Mouse (Mus musculus) C2C12 (cell line): ENCODE data around the gene 4933416C03Rik.

Experiments
- CEBPB ChIP-seq: IDR thresholded peaks from one replicate; pipeline ENCODE4 v1.6.1; 2011; ENCODE audit warnings: low read depth, mild to moderate bottlenecking, control low read depth, moderate library complexity
- CTCF ChIP-seq: IDR thresholded peaks from one replicate; pipeline ENCODE4 v1.5.1; 2011; ENCODE audit not compliant: control insufficient read depth, insufficient read depth, insufficient read length
- MAX ChIP-seq: IDR thresholded peaks from one replicate; pipeline ENCODE4 v1.6.1; 2011; ENCODE audit warnings: mild to moderate bottlenecking, control low read depth
- MYOG ChIP-seq: IDR thresholded peaks from one replicate; pipeline ENCODE4 v1.6.1; 2011; ENCODE audit not compliant: control insufficient read depth, insufficient read length; ENCODE audit errors: extremely low read depth
- USF1 ChIP-seq: IDR thresholded peaks from one replicate; pipeline ENCODE4 v1.6.1; 2011; ENCODE audit warnings: low read depth, mild to moderate bottlenecking, control low read depth, moderate library complexity

DNA sequence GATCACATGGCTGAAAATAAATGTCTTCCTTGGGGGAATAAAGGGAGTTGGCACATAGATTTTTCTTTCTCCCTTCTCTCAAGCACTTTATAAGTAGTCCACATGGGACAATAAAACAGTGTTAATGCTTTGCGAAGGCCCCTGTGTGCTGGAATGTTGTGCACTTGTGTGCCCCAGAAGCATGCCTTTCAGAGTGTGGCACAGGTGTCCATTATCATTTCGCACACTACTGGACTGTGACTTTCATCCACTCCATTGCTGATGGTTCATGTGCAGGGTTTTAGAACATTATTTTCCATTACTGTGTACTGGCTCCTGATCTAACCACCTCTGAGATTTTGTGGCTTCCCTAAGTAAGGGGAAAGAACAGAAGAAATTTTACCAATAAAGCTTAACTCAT lies 10.1 kb upstream of the 4933416C03Rik start:
- TF ChIP-seq MAX (no peak), CTCF (no peak), MYOG (no peak), CEBPB (no peak), USF1 (no peak)
